Comparison of ENCODE assay signal across 11 mouse cellular contexts in the genomic region with DNA sequence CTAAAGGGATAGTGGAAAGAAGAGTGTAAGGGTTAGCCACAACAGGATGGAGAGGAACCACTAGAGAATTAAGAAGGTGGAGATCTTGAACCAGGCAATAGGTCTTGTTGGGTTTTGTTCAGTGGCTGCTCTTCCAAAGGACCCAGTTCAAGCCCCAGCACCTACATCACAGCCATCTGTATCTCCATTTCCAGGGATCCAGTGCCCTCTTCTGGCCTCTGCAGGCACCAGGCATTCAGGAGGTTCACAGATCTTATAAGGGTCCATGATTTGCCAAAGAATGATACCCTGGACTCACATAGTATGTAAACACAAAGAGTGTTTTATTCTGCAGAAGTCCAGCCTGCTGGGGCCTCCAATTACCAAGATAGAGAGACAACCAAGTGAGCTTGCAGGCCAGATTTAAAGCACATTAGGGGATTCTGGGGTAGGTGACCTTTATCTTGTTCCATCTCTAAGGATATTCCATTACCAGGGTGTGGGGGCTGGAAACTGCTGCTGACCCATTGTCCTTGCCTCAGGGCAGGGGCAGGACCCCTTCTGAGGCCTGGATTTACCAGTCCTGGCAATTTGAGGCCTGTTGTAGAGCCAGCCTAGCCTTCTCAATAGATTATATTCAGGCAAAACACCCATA. TPM values are rescaled to one million over a fixed set of nuclear protein-coding genes. Genes with fewer than 3 reads are reported as not detected.
DNase-seq lines count a peak whose midpoint lies in the region; ATAC-seq lines count a peak whose summit lies in the region.
"Had no signal": no experiment of that assay in that cellular context is flagged by ENCODE, and none has a peak within 500 bp of the region (broad histone marks: within the 10 kb centered on the region; RNA-seq: fewer than 3 reads in every experiment).

No protein-coding gene starts in this region.

- DNase-seq in CD4-positive, CD25-positive, alpha-beta regulatory T cell, adult 2 months (ENCODE audit: low read depth, low spot score) = peak; percentile 55
- peak; percentile 19 for DNase-seq in kidney, postnatal 10 days
- DNase-seq in kidney, adult 9 months = no peak
- DNase-seq in thymus, postnatal 14 days = peak; percentile 18
- no peak for DNase-seq in thymus, postnatal 0 days (ENCODE audit: low spot score)
- DNase-seq in thymus, postnatal 4 days = peak; percentile 35
- DNase-seq in urinary bladder, adult 18-20 months (ENCODE audit: low spot score in 2 of 2) = no peak
- DNase-seq: lung, postnatal 14 days had no signal

- no peak for ATAC-seq in CD4-positive, CD25-positive, alpha-beta regulatory T cell, adult 4 months
- ATAC-seq: inflammation-experienced regulatory T-cells, adult 6 months had no signal

RNA-seq across cellular contexts. Expression of a gene that starts 16.5 kb away (rescaled TPM):
- 10 to 100 TPM; 45.4 to 60.5 TPM for polyA plus RNA-seq in CD4-positive, CD25-positive, alpha-beta regulatory T cell, adult 4 months (2017; shearing (Covaris generic))
- 339 and 404 TPM in 2 replicates for polyA plus RNA-seq in thymus, postnatal 0 days (2015; fragmentation: Nextera tagmentation; extraction: Ambion mirVana)

RNA-seq across cellular contexts. Expression of a gene that starts 28.3 kb away (rescaled TPM):
- polyA plus RNA-seq in CD4-positive, CD25-positive, alpha-beta regulatory T cell, adult 4 months (2017; shearing (Covaris generic)) = not detected
- polyA plus RNA-seq in thymus, postnatal 0 days (2015; fragmentation: Nextera tagmentation; extraction: Ambion mirVana) = 0.13 and 0.23 TPM in 2 replicates
- polyA plus RNA-seq: erythroblast, embryonic 14.5 days had no signal

RNA-seq across cellular contexts. Expression of a gene that starts 35.4 kb away (rescaled TPM):
- polyA plus RNA-seq in CD4-positive, CD25-positive, alpha-beta regulatory T cell, adult 4 months (2017; shearing (Covaris generic)) = 10 to 100 TPM; 18.0 to 22.7 TPM
- 12.5 and 14.4 TPM in 2 replicates for polyA plus RNA-seq in thymus, postnatal 0 days (2015; fragmentation: Nextera tagmentation; extraction: Ambion mirVana)

Comparison
In these comparisons a context has a peak if more than half of its experiments do, and no peak if none do; other contexts are left out.
1. DNase-seq: peak in CD4-positive, CD25-positive, alpha-beta regulatory T cell, adult 2 months (single experiment), kidney, postnatal 10 days (single experiment), thymus, postnatal 14 days (single experiment) and thymus, postnatal 4 days (single experiment); none in kidney, adult 9 months (single experiment), thymus, postnatal 0 days (single experiment) and urinary bladder, adult 18-20 months (0 of 2).